Mouse (Mus musculus): ENCODE measurements around the gene Rapsn. TPM values are rescaled to one million over a fixed set of nuclear protein-coding genes. Genes with fewer than 3 reads are reported as not detected.

The Rapsn gene
- polyA plus RNA-seq, 1 experiment from 2014 or later: 0.94 TPM

- ATAC-seq: peak; percentile 41; the same call in 1 of the 2 replicates
- no peaks in the 10 kb centered on the region for H3K9me3 ChIP-seq (ENCODE audit: control insufficient read depth, low read length)
Observed at GRCm38 (mm10) chr2:91061849-91062481, 26.5 kb downstream of the Rapsn start.

GRCm38 (mm10) chr2:91062779-91063606, 27.6 kb downstream of the Rapsn start:
- no peak overlapping the region for H3K4me3 ChIP-seq (ENCODE audit: low read length)
- H3K27ac ChIP-seq (ENCODE audit: low read length): no peak overlapping the region
- no peak overlapping the region for H3K4me2 ChIP-seq (ENCODE audit: low read depth, low read length)
- H3K9ac ChIP-seq (ENCODE audit: low read depth, low read length): no peak overlapping the region
- WGBS: 89% methylated on average over 16 of the region's 16 CpGs
- H3K4me1 ChIP-seq (ENCODE audit: control insufficient read depth, insufficient read depth, low read length): peaks cover 5% of the 10 kb centered on the region; the same call in 1 of the 2 replicates
- H3K27me3 ChIP-seq (replicated peaks; ENCODE audit: control insufficient read depth, insufficient read depth, low read length): no peaks in the 10 kb centered on the region
- no peak for ATAC-seq
- H3K36me3 ChIP-seq (ENCODE audit: control insufficient read depth, insufficient read depth, low read length): peaks cover 19% of the 10 kb centered on the region
- H3K9me3 ChIP-seq (ENCODE audit: control insufficient read depth, low read length): no peaks in the 10 kb centered on the region

More at GRCm38 (mm10) chr2:91061849-91062481, 26.5 kb downstream of the Rapsn start:
- Histone ChIP-seq H3K9ac (ENCODE audit: low read depth, low read length) (no peak overlapping the region), H3K27ac (ENCODE audit: low read length) (peak overlapping the region; percentile 66), H3K4me3 (ENCODE audit: low read length) (no peak overlapping the region), H3K27me3 (replicated peaks; ENCODE audit: control insufficient read depth, insufficient read depth, low read length) (no peaks in the 10 kb centered on the region), H3K4me2 (ENCODE audit: low read depth, low read length) (no peak overlapping the region), H3K36me3 (ENCODE audit: control insufficient read depth, insufficient read depth, low read length) (peaks cover 29% of the 10 kb centered on the region), H3K4me1 (ENCODE audit: control insufficient read depth, insufficient read depth, low read length) (peaks cover 5% of the 10 kb centered on the region; the same call in 1 of the 2 replicates)
- 75% methylated on average over 6 of the region's 6 CpGs for WGBS

DNA sequence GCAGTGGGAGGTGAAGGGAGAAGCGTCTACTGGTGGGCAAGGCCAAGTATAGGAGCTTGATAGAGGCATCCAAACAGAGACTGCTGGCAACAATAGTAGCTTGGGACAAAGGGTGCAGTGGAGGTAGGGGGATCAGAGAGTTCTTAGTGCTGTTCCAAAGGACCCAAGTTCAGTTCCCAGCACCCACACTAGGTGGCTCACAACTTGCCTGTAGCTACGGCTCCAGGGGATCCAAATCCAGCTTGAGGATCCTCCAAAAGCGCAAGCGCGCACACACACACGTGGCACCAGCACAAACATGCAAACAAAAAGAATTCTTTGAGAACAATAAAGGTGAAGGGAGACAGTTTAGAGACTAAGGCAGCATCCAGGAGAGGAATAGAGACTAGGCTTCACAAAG, 28.8 kb downstream of the Rapsn start:
- Histone ChIP-seq H3K9ac (ENCODE audit: low read depth, low read length) (no peak overlapping the region), H3K27ac (ENCODE audit: low read length) (no peak overlapping the region), H3K36me3 (ENCODE audit: control insufficient read depth, insufficient read depth, low read length) (peaks cover 11% of the 10 kb centered on the region), H3K4me3 (ENCODE audit: low read length) (no peak overlapping the region), H3K4me2 (ENCODE audit: low read depth, low read length) (no peak overlapping the region), H3K4me1 (ENCODE audit: control insufficient read depth, insufficient read depth, low read length) (peaks cover 13% of the 10 kb centered on the region), H3K9me3 (ENCODE audit: control insufficient read depth, low read length) (no peaks in the 10 kb centered on the region), H3K27me3 (replicated peaks; ENCODE audit: control insufficient read depth, insufficient read depth, low read length) (no peaks in the 10 kb centered on the region)
- ATAC-seq: no peak
- WGBS: 85% methylated on average over 6 of the region's 6 CpGs

- Histone ChIP-seq H3K27me3 (replicated peaks; ENCODE audit: control insufficient read depth, insufficient read depth, low read length) (no peaks in the 10 kb centered on the region), H3K4me2 (ENCODE audit: low read depth, low read length) (no peak overlapping the region), H3K27ac (ENCODE audit: low read length) (no peak overlapping the region), H3K4me3 (ENCODE audit: low read length) (no peak overlapping the region), H3K4me1 (ENCODE audit: control insufficient read depth, insufficient read depth, low read length) (peaks cover 17% of the 10 kb centered on the region), H3K9ac (ENCODE audit: low read depth, low read length) (no peak overlapping the region), H3K36me3 (ENCODE audit: control insufficient read depth, insufficient read depth, low read length) (peaks cover 7% of the 10 kb centered on the region), H3K9me3 (ENCODE audit: control insufficient read depth, low read length) (no peaks in the 10 kb centered on the region)
- 51% methylated on average over 3 of the region's 3 CpGs for WGBS
- no peak for ATAC-seq
Observed at GRCm38 (mm10) chr2:91065544-91065943, 30.1 kb downstream of the Rapsn start.

DNA sequence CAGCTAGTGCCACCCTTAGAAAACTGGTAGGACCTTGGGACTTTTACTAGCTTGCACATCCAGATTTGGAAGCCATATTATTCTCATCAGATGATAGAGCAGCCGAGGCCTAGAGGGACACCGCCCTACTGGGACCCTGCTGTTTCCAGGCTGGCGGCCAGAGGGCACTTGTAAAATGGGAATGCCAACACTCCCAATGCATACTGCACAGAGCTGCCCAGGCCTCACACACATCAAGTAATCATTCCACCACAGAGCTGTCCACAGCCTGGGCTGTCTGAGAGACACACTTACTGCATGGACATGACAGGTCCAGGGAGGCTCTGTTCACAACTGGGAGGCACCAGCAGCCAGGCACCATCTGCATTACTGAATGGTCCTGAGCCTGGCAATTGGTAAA, 31.0 kb downstream of the Rapsn start:
- no peaks in the 10 kb centered on the region for H3K9me3 ChIP-seq (ENCODE audit: control insufficient read depth, low read length)
- no peak for ATAC-seq
- no peak overlapping the region for H3K27ac ChIP-seq (ENCODE audit: low read length)
- H3K4me2 ChIP-seq (ENCODE audit: low read depth, low read length): no peak overlapping the region
- WGBS: 84% methylated on average over 3 of the region's 3 CpGs
- H3K27me3 ChIP-seq (replicated peaks; ENCODE audit: control insufficient read depth, insufficient read depth, low read length): no peaks in the 10 kb centered on the region
- peaks cover 17% of the 10 kb centered on the region for H3K4me1 ChIP-seq (ENCODE audit: control insufficient read depth, insufficient read depth, low read length)
- peaks cover 7% of the 10 kb centered on the region for H3K36me3 ChIP-seq (ENCODE audit: control insufficient read depth, insufficient read depth, low read length)
- H3K4me3 ChIP-seq (ENCODE audit: low read length): no peak overlapping the region
- H3K9ac ChIP-seq (ENCODE audit: low read depth, low read length): no peak overlapping the region

GRCm38 (mm10) chr2:91068162-91068871, 32.9 kb downstream of the Rapsn start:
- Histone ChIP-seq H3K4me2 (ENCODE audit: low read depth, low read length) (peak overlapping the region; percentile 94), H3K36me3 (ENCODE audit: control insufficient read depth, insufficient read depth, low read length) (no peaks in the 10 kb centered on the region), H3K27ac (ENCODE audit: low read length) (no peak overlapping the region), H3K4me1 (ENCODE audit: control insufficient read depth, insufficient read depth, low read length) (peaks cover 13% of the 10 kb centered on the region), H3K9me3 (ENCODE audit: control insufficient read depth, low read length) (no peaks in the 10 kb centered on the region), H3K4me3 (ENCODE audit: low read length) (peak overlapping the region; percentile 71; the same call in 1 of the 2 replicates), H3K9ac (ENCODE audit: low read depth, low read length) (peak overlapping the region; percentile 78), H3K27me3 (replicated peaks; ENCODE audit: control insufficient read depth, insufficient read depth, low read length) (no peaks in the 10 kb centered on the region)
- ATAC-seq: no peak
- WGBS: 61% methylated on average over 13 of the region's 13 CpGs

DNA sequence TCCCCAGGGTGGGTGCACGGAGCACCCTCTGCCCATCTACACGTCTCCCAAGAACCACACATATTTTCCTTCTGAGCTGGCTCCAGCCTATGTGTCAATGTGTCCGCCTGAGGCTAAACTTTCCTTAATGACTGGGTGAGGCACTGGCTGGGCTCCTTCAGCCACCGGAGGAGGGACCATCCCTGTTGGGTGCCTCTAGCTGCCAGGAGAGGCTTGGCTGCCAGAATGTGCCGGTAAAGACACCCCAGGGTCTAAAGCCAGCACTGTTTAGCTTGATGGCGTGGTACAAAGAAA, 33.4 kb downstream of the Rapsn start:
- Histone ChIP-seq H3K9ac (ENCODE audit: low read depth, low read length) (peak overlapping the region; percentile 78), H3K36me3 (ENCODE audit: control insufficient read depth, insufficient read depth, low read length) (no peaks in the 10 kb centered on the region), H3K27me3 (replicated peaks; ENCODE audit: control insufficient read depth, insufficient read depth, low read length) (no peaks in the 10 kb centered on the region), H3K27ac (ENCODE audit: low read length) (no peak overlapping the region), H3K9me3 (ENCODE audit: control insufficient read depth, low read length) (no peaks in the 10 kb centered on the region), H3K4me3 (ENCODE audit: low read length) (peak overlapping the region; percentile 71), H3K4me2 (ENCODE audit: low read depth, low read length) (peak overlapping the region; percentile 94), H3K4me1 (ENCODE audit: control insufficient read depth, insufficient read depth, low read length) (peaks cover 13% of the 10 kb centered on the region)
- ATAC-seq: no peak
- WGBS: 49% methylated on average over 6 of the region's 6 CpGs

GRCm38 (mm10) chr2:91069306-91070000, 34.0 kb downstream of the Rapsn start:
- ATAC-seq: peak; percentile 3
- Histone ChIP-seq H3K4me1 (ENCODE audit: control insufficient read depth, insufficient read depth, low read length) (peaks cover 13% of the 10 kb centered on the region), H3K27me3 (replicated peaks; ENCODE audit: control insufficient read depth, insufficient read depth, low read length) (no peaks in the 10 kb centered on the region), H3K9me3 (ENCODE audit: control insufficient read depth, low read length) (no peaks in the 10 kb centered on the region), H3K27ac (ENCODE audit: low read length) (peak overlapping the region; percentile 85), H3K36me3 (ENCODE audit: control insufficient read depth, insufficient read depth, low read length) (no peaks in the 10 kb centered on the region), H3K4me3 (ENCODE audit: low read length) (peak overlapping the region; percentile 71), H3K4me2 (ENCODE audit: low read depth, low read length) (peak overlapping the region; percentile 94), H3K9ac (ENCODE audit: low read depth, low read length) (peak overlapping the region; percentile 78)
- WGBS: 7% methylated on average over 14 of the region's 14 CpGs

All from intestine, embryonic 16.5 days (tissue).